9 mouse cellular contexts compared by ENCODE assay signal in the genomic region with DNA sequence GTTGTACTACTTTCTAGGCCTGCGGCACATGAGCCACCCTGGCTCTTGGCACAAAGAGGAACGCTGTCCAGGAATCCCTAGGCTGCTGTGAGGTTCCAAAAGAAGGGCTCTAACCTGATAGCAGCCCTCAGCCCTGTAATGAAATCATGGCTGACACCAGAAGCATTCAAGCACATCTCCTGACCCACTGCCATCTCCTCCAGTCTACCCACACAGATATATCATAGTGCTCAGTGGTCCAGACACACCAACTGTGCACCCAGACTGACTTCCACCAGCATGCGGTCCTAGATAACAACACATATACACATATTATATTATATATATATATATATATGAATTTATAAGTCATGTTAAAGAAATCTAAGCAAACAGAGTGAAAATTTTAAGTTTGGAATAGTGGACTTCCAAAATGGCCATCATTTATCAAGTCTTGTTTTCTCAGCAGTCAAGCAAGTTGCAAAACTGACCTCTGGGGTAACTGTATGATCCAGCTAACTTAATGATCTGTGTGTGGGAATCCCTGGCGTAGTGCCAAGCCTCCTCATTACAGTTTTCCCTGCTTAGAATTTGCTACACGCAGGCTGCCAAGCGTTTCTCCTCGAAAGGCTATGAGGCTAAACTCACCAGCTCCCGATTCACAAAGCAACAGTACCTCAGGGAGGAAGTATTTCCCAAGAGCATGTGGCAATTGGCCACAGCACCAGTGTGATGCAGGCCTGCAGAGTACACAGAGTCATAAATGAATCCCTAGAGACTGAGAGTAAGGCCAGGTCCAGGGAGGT.
DNase-seq lines count a peak whose midpoint lies in the region; ATAC-seq and TF ChIP-seq lines count a peak whose summit lies in the region.
"Had no signal": no experiment of that assay in that cellular context is flagged by ENCODE, and none has a peak within 500 bp of the region (broad histone marks: within the 10 kb centered on the region; RNA-seq: fewer than 3 reads in every experiment).

No protein-coding gene starts in this region.

- H3K79me2 ChIP-seq in heart, adult 2 months (replicated peaks; ENCODE audit: control insufficient read depth, insufficient read depth, low read length): no peaks in the 10 kb centered on the region

- peak; percentile 62 for DNase-seq in hindbrain, embryonic 14.5 days (ENCODE audit: low spot score)
- DNase-seq in adipocyte (ENCODE audit: low spot score): peak; percentile 94
- DNase-seq in heart, adult 2 months: peak; percentile 39 to 57
- peak; percentile 49 for DNase-seq in limb, embryonic 14.5 days (ENCODE audit: low spot score)
- DNase-seq in stomach, postnatal 0 days (ENCODE audit: low spot score): peak; percentile 20
- no peak for DNase-seq in cerebellum, adult 18-20 months
- DNase-seq: liver, embryonic 13.5 days had no signal

- H3K27me3 ChIP-seq in hindbrain, embryonic 14.5 days (ENCODE audit: control insufficient read depth, insufficient read depth, low read length): no peaks in the 10 kb centered on the region
- H3K27me3 ChIP-seq in hindbrain, embryonic 13.5 days: no peaks in the 10 kb centered on the region
- H3K27me3 ChIP-seq in heart, adult 2 months (ENCODE audit: control insufficient read depth, insufficient read depth, low read length): no peaks in the 10 kb centered on the region
- no peaks in the 10 kb centered on the region for H3K27me3 ChIP-seq in limb, embryonic 14.5 days (ENCODE audit: control insufficient read depth, insufficient read depth, low read length)
- no peaks in the 10 kb centered on the region for H3K27me3 ChIP-seq in stomach, postnatal 0 days (ENCODE audit: control insufficient read depth, insufficient read depth, low read length)
- H3K27me3 ChIP-seq: liver, embryonic 13.5 days had no signal

- TF ChIP-seq CTCF in heart, adult 2 months (IDR thresholded peaks at IDR 0.05): no peak
- no peak for TF ChIP-seq CTCF in stomach, postnatal 0 days (IDR thresholded peaks at IDR 0.05; ENCODE audit: low read depth)

- H3K9me3 ChIP-seq in hindbrain, embryonic 14.5 days (ENCODE audit: control insufficient read depth, low read length): no peaks in the 10 kb centered on the region
- no peaks in the 10 kb centered on the region for H3K9me3 ChIP-seq in hindbrain, embryonic 13.5 days
- no peaks in the 10 kb centered on the region for H3K9me3 ChIP-seq in limb, embryonic 14.5 days (ENCODE audit: control insufficient read depth, low read length)
- H3K9me3 ChIP-seq in stomach, postnatal 0 days (ENCODE audit: control insufficient read depth, low read length): no peaks in the 10 kb centered on the region
- H3K9me3 ChIP-seq: liver, embryonic 13.5 days had no signal

- 53% methylated on average over 8 of the region's 8 CpGs for WGBS in hindbrain, embryonic 14.5 days
- WGBS in hindbrain, embryonic 13.5 days: 63% methylated on average over 8 of the region's 8 CpGs
- WGBS in heart, adult 2 months: 52% methylated on average over 8 of the region's 8 CpGs
- 65% methylated on average over 8 of the region's 8 CpGs for WGBS in limb, embryonic 14.5 days
- WGBS in stomach, postnatal 0 days: 53% methylated on average over 8 of the region's 8 CpGs

- H3K4me2 ChIP-seq in hindbrain, embryonic 14.5 days (replicated peaks): no peak overlapping the region
- no peak overlapping the region for H3K4me2 ChIP-seq in hindbrain, embryonic 13.5 days
- no peak overlapping the region for H3K4me2 ChIP-seq in limb, embryonic 14.5 days (replicated peaks; ENCODE audit: low read depth, low read length, severe bottlenecking)
- H3K4me2 ChIP-seq in stomach, postnatal 0 days (replicated peaks; ENCODE audit: low read depth): no peak overlapping the region
- H3K4me2 ChIP-seq: liver, embryonic 13.5 days had no signal

- peaks cover 12% of the 10 kb centered on the region; the same call in 1 of the 2 replicates for H3K4me1 ChIP-seq in hindbrain, embryonic 14.5 days (replicated peaks; ENCODE audit: control insufficient read depth, insufficient read depth, low read length)
- H3K4me1 ChIP-seq in hindbrain, embryonic 13.5 days (replicated peaks): peaks cover 19% of the 10 kb centered on the region
- H3K4me1 ChIP-seq in heart, adult 2 months (ENCODE audit: control insufficient read depth, insufficient read depth, low read length): peaks cover 3% of the 10 kb centered on the region
- no peaks in the 10 kb centered on the region for H3K4me1 ChIP-seq in limb, embryonic 14.5 days (ENCODE audit: control insufficient read depth, insufficient read depth, low read length)
- no peaks in the 10 kb centered on the region for H3K4me1 ChIP-seq in stomach, postnatal 0 days (replicated peaks; ENCODE audit: control insufficient read depth, insufficient read depth)

- TF ChIP-seq EP300 in heart, adult 2 months (IDR thresholded peaks at IDR 0.05; ENCODE audit: insufficient read depth, low read depth, low read length): no peak
- TF ChIP-seq EP300 in stomach, postnatal 0 days (optimal IDR thresholded peaks at IDR 0.05): no peak

- no peak overlapping the region for H3K4me3 ChIP-seq in hindbrain, embryonic 14.5 days (replicated peaks; ENCODE audit: low read length)
- no peak overlapping the region for H3K4me3 ChIP-seq in hindbrain, embryonic 13.5 days
- H3K4me3 ChIP-seq in heart, adult 2 months: no peak overlapping the region
- H3K4me3 ChIP-seq in limb, embryonic 14.5 days (replicated peaks; ENCODE audit: low read length): no peak overlapping the region
- no peak overlapping the region for H3K4me3 ChIP-seq in stomach, postnatal 0 days (ENCODE audit: low read depth, low read length)
- H3K4me3 ChIP-seq: liver, embryonic 13.5 days had no signal

- no peak for TF ChIP-seq POLR2A in heart, adult 2 months (IDR thresholded peaks at IDR 0.05; ENCODE audit: insufficient read depth, low read depth, low read length)
- TF ChIP-seq POLR2A in limb, embryonic 14.5 days (IDR thresholded peaks at IDR 0.05; ENCODE audit: borderline replicate concordance, extremely low read depth, insufficient read depth, insufficient read length): no peak

- intact Hi-C loops in heart, adult 2 months (cut with DNase I): loop anchor here (5.0 kb wide), 1 partner anchor 38 kb away; no protein-coding TSS in a partner anchor

- H3K27ac ChIP-seq in hindbrain, embryonic 14.5 days: no peak overlapping the region
- no peak overlapping the region; the same call in 1 of the 2 replicates for H3K27ac ChIP-seq in hindbrain, embryonic 13.5 days
- no peak overlapping the region for H3K27ac ChIP-seq in heart, adult 2 months
- H3K27ac ChIP-seq in limb, embryonic 14.5 days (replicated peaks; ENCODE audit: low read depth, low read length): no peak overlapping the region
- no peak overlapping the region for H3K27ac ChIP-seq in stomach, postnatal 0 days (replicated peaks)
- H3K27ac ChIP-seq: liver, embryonic 13.5 days had no signal

- H3K36me3 ChIP-seq in hindbrain, embryonic 14.5 days (replicated peaks; ENCODE audit: control insufficient read depth, insufficient read depth): no peaks in the 10 kb centered on the region
- H3K36me3 ChIP-seq in hindbrain, embryonic 13.5 days: no peaks in the 10 kb centered on the region
- H3K36me3 ChIP-seq in heart, adult 2 months (ENCODE audit: control insufficient read depth, insufficient read depth, low read length): no peaks in the 10 kb centered on the region
- H3K36me3 ChIP-seq in limb, embryonic 14.5 days (ENCODE audit: control insufficient read depth, insufficient read depth, low read length): no peaks in the 10 kb centered on the region
- no peaks in the 10 kb centered on the region for H3K36me3 ChIP-seq in stomach, postnatal 0 days (ENCODE audit: control insufficient read depth, insufficient read depth, low read length)

- 0 out of 2 replicates have a peak overlapping the region, but pooled peaks have one; percentile 20 for H3K9ac ChIP-seq in hindbrain, embryonic 14.5 days
- no peak overlapping the region for H3K9ac ChIP-seq in hindbrain, embryonic 13.5 days
- no peak overlapping the region for H3K9ac ChIP-seq in heart, adult 2 months (ENCODE audit: low read depth, low read length)
- H3K9ac ChIP-seq in limb, embryonic 14.5 days (ENCODE audit: low read depth, low read length, severe bottlenecking): no peak overlapping the region
- no peak overlapping the region for H3K9ac ChIP-seq in stomach, postnatal 0 days (ENCODE audit: low read length)
- H3K9ac ChIP-seq: liver, embryonic 13.5 days had no signal

- 0 out of 2 replicates have a peak, but pooled peaks have one; percentile 27 for ATAC-seq in hindbrain, embryonic 14.5 days (ENCODE audit: low FRiP score)
- no peak for ATAC-seq in hindbrain, embryonic 13.5 days (ENCODE audit: low FRiP score)
- ATAC-seq in limb, embryonic 14.5 days (ENCODE audit: low FRiP score, low read depth): no peak
- ATAC-seq in stomach, postnatal 0 days (ENCODE audit: low FRiP score, low TSS enrichment): no peak
- ATAC-seq in activated CD4-positive, CD25-positive, alpha-beta regulatory T cell, adult 4 months: no peak

Comparison
In these comparisons a context has a peak if more than half of its experiments do, and no peak if none do; other contexts are left out.
1. DNase-seq: peak in hindbrain, embryonic 14.5 days (single experiment), adipocyte (single experiment), heart, adult 2 months (2 of 2), limb, embryonic 14.5 days (single experiment) and stomach, postnatal 0 days (single experiment); none in cerebellum, adult 18-20 months (0 of 2).